Mouse (Mus musculus): ENCODE results near the gene Depdc1b.

DNA sequence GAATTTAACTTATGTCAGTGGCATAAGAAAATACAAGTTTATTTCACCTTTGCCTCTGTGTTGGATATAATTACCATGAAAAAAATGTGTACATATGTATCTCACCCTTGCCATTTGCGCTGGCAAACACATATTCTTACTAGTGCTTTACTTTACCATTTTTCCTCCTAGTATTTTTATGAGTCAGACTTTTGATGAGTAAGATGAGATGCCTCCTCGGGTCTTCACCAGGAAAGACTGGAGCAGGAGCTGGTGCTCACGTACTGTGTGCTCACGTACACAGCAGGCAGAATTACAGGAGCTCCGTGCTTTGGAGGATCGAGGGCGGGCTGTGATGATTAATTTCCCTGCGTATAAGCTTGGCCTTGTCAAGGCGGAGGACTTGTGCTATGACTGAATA, 69.9 kb downstream of the Depdc1b start:
- no peak for TF ChIP-seq EP300 (IDR thresholded peaks at IDR 0.05; ENCODE audit: low read depth in 1 of 2, low read length in 2 of 2)
- no peak for TF ChIP-seq CHD2 (IDR thresholded peaks at IDR 0.05; ENCODE audit: low read length)
- TF ChIP-seq ZNF384 (IDR thresholded peaks at IDR 0.05; ENCODE audit: low read depth, low read length), result no peak
- TF ChIP-seq SMC3 (IDR thresholded peaks at IDR 0.05; ENCODE audit: low read depth, low read length), result no peak
- no peak for TF ChIP-seq TCF12 (IDR thresholded peaks at IDR 0.05; ENCODE audit: low read depth, low read length)
- no peak for TF ChIP-seq USF1 (IDR thresholded peaks at IDR 0.05; ENCODE audit: low read depth, low read length)

Data from MEL (cell line).